Mouse (Mus musculus) frontal cortex, adult (tissue): ENCODE data around the gene Epb41l4b.

Experiments used
- ATAC-seq: cut with Nextera tagmentation; 2 replicates; pipeline ENCODE4 v1.9.2; 2017; ENCODE audit warnings: mild to moderate bottlenecking, moderate library complexity, mixed read lengths; ENCODE audit not compliant: low TSS enrichment

The Epb41l4b gene

DNA sequence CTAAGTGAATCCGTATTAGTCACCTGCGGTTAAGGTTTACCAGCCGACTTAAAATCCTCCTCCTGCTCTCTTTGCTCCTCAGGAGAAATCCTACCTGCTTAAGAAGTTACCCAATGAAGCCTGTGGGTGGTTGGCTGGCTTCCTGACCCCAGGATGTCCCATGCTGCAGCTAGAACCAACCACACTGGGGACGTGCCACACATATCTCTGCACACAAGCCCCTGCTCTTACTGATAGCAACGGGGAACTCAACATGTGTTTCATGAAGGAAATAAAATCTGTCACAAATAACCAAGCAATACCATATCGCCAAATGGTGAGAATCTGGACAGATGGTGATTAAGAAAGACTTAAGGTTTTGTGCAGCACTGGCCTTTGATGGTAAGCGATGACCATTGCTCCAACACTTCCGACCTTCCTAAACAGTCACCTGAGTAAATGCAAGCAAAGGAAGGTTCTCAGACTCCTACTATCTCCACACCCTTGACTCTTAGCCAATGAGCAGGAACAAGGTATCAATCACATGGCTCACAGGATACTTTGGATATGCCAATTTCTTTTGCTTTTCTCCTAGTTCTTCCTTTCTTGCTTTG, 131.7 kb downstream of the Epb41l4b start:
- ATAC-seq, result no peak

DNA sequence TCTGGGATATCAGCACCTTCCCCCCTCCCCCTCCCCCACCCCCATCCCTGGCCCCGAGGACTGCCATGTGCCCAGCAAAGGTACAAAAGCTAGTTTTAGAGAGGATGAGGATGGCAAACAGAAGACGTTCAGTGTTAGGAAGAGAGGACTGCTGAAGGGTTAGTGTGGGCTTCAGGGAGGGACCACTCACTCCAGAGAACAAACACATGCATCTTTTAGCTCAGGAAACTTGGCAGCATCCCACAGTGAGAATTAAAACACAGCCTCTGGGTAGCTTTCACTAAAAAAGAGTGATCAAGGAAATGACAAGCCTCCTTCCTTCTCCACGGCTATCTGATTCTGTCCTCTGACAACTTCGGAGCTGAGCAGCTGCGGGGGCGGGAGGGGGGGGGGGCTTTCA, 132.3 kb downstream of the Epb41l4b start:
- peak; percentile 27; the same call in 1 of the 2 replicates for ATAC-seq

DNA sequence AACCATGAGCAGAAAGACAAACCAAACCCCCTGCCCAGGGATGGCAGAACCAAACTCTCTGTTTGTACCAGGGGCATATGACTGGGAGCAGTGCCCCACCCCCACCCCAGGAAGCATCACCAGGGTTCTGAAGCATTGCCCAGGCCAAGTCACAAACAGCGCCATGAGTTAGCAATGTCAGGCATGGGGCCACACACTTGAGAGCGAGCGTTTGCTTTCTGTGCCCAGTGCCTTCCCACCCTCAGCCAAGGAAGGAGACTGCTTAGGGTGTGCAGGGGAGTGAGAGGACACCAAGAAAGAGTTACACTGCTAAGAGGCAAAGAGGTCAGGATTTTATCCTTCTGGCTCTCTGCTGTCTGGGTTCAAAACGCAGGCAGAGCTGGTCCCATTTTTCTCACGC, 132.8 kb downstream of the Epb41l4b start:
- ATAC-seq, result no peak

DNA sequence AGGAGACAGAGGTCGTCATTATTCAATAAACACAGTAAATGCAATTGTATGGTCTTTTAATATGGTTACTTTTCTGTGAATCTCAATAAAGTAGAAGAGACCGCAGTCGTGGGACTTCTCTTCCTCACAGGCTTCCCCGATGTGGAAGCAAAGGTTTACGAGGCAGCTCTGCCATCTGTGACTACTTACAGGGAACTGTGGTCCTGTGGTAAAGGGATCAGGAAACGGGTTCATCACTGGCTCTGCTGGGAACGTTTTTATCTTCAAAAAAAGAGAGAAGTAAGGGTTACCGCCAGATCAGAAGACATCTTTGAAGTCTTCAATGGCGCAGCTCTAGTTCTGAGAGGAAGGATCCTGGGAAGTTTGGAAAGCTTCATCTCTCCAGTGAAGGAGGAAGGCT, 135.5 kb downstream of the Epb41l4b start:
- no peak for ATAC-seq

DNA sequence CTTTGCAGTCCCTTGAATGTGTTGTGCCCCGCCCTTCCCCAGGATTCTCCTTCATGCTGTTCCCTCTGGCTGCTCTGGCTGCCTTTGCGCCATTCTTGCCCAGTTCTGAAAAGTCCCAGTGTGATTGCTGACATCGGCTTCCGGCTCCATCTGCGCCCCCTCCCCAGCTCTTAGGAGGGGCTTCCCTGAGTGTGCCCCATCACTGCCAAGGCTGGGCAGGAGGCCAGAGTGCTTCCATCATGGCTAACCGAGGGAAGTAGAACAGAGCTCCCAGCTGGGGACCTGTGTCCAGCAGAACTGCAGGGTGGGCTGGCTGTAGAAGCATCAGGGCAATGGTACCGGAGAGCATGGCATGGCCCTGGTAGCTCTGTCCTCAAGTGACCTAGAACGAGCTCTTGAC, 138.2 kb downstream of the Epb41l4b start:
- ATAC-seq, result peak; percentile 31; the same call in 1 of the 2 replicates

DNA sequence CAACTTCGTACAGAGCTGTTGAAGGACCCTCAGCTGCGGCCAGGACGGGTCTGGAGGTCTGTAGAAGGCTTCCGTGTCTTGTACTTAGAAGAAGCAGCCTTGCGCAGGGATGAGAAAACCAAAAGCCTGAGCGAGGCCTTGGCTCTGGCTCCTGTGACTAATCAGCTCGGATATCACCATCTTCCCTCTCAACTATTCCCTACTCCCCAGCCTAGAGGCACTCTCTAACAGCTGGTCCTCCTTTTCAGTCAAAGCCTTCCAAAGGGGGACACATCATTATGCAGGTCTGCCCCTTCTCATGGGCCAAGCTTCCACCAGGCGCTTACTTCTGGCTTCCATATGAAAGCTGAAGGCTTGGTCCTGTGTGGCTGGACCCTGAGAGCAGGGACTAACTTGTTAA, 139.4 kb downstream of the Epb41l4b start:
- peak; percentile 61 for ATAC-seq

DNA sequence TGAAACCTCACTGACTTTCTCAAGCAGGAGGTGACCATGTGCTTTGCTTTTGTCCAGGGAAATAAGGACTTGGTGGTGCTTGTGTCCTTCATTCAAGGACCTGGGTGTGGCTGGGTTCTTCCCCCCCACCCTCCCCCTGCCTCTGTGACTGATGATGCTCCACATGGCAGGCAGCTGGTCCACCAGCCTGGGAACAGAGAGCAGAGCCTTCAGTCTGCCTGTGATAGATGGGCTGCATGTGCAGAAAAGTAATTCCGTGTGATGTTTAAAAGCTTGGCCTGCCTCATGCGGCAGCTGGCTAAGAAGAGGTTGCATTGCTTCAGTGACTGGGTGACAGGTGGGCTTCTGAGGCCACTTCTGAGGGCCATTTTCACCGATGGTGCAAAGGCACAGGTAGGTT, 140.5 kb downstream of the Epb41l4b start:
- no peak for ATAC-seq

DNA sequence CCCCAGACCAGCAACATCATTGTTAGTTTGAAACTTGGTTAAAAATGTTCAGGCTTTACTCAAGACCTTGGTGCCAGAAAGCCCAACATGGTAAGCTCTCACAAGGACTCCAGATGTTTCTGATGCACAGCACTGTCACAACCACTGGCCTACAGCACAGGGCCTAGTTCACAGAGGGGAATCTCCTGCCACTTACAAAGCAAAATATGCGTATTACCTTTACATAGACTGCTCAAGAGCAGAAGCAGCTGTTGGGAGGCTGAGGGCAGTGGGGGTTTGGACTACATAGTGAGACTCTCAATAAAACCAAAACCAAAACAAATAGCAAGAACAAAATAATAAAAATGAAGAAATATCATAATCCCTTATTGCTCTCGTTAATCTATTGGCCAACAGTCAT, 141.8 kb downstream of the Epb41l4b start:
- ATAC-seq, result no peak

DNA sequence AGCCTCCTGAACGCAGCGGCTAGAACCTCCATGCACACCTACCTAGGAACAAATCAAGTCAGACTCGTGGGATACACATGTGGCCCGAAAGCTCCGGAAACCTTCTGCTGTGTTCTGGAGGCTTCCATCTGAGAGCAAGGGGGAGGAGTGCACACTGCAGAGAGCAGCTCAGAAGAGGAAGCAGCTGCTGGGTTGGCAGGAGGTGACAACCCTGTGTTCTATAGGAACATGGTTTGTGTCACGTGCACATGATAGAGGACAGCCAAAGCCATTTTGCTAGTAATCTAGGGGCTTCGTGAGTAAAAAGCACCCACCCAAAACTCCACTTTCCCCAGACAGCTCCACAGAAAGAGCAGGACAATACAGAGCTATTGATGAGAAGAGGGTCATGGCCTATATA, 149.9 kb downstream of the Epb41l4b start:
- peak; percentile 6; the same call in 1 of the 2 replicates for ATAC-seq

DNA sequence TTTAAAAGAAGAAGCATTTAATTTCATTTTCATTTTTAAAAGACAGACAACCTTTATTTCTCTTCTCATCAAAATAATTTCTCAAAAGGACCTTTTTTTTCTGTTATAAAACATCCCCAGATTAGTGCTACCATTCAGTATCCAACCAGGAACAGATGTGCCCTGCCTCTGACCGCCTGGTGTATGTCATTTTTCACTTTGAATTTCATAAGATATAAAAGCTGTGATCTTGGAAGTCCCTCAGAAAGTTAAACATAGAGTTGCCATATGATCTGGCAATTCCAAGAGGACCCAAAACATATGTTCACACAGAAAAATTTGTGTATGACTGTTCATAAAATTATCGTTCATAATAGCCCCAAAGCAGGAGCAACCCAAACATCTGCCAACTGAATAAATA, 151.3 kb downstream of the Epb41l4b start:
- ATAC-seq, result no peak

DNA sequence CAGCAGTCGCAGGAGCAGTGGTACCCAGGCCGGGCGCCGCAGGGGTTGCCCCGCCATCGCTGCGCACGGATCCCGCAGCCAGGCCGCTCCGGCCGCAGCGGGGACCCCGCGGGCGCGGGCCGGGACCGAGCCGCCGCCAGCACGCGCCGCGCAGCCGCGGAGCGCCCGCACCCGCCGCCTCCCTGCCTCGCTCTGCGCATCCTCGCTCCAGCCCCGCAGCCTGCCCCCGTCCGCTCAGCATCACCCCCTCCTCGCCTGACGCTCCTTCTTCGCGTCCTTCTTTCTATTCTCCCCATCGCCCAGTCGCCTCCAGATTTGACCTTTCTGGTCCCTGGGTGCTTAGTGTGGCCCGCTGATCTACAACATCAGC, 153.0 kb downstream of the Epb41l4b start, which contains the start of gene Frrs1l:
Frrs1l (minus strand) TSS at position 177 of the 370 bp plus-strand sequence.
- ATAC-seq, result peak; percentile 79

DNA sequence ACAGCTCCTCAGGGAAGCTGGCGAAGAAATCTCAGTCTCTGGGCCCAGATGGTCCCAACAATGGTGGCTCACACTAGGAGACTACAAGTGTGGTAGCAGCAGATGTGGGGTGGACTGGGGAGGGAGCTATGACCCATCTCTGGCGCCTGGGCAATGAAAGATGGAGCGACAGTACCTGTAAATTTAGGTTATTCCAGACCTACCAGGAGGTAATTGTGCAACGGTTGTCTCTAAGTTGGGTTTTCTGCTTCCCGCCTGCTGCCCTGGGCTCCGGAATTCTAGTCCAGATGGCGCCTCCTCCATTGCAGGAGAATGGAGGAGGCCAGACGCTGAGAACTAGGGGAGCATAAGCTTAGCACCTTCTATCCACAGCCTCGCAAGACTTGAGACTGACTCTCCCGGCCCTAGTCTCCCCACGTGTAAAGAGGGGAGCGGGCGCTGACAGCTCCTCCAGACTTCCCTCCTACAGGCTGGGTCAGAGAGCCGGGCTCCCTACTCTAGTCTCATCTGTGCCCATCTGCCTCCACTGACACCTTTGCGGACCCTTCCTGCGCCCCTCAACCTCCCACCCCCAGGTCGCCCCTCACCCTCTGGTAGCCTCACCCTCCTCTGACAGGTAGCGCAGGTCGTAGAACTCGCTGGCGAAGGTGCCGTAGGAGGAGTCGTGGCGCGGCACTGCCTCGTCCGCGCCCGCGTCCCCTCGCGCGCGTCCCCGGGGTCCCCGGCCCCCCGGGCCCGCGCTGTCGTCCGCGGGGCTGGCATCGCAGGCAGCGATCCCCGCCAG, 153.6 kb downstream of the Epb41l4b start:
- peak; percentile 75 for ATAC-seq

DNA sequence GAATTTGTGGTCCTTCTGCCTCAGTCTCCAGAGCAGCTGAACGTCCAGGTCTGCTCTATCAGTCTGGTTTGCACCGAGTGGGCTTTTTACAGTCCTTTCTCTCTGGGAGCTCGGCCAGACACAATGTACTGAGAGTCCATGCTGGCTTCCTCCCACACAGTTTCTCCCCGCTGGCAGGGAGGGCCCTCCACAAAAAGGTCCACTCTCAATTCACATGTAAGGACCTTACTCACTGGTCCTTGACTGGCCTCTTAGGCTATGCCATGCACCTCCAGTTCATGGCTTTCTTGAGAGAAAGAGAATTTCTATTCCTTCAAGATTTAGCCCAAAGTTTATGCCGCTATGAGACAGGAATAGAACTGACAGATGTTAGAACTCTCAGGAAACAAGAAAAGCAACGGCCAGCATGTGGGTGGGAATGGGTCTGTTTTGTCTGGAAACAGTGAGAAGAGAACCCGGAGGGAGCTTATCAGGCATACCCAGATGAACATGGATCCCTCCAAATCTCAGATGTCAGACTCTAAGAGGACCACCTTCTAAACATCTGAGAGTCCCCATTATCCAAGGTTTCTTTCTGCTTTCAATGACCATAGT, 177.6 kb downstream of the Epb41l4b start:
- ATAC-seq, result peak; percentile 71

DNA sequence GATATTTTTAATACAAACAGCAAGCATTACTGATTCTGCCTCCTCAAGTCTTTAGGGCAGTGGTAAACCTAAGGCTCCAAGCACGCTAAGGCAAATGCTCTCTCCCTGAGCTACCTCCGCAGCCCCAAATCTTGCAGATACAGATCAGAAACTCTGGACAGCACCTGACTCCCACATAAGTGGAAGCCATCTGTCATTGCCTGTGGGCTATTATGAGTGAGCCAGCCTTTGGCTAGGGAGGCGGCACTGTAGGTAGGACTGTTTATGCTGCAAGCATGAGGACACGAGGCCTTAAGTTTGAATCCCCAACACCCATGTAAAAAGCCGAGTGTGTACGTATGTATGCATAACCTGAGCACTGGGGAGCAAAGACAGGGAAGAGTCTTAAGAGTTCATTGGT, 179.6 kb downstream of the Epb41l4b start:
- ATAC-seq, result peak; percentile 75

DNA sequence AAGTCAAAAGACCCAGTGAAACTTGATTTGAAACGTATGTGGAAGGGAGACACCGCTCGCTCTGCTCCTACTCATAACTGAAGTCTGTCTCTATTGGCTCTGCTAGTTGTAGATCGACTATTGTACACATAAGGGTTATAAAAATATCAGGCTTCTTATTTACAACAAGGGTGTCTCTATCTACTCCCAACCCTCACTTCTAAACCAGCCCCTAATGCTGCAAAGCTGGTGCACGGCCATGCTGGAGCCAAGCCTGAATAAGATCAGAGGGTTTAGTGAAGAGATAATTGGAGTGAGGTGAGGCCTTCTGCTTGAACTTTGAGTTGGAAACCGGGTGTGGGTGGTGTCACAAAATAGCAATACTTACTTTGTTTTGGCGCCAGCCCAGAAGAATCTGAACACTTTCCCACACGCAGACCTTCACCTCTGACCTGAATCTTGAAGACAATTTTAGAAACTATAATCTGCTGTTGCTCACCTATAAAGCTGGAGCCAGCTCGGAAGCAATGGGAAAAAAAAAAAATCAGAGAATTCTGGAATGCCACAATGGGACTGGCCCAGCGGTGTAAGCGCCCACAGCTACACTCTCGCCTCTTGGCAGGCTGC, 181.8 kb downstream of the Epb41l4b start:
- ATAC-seq, result no peak

DNA sequence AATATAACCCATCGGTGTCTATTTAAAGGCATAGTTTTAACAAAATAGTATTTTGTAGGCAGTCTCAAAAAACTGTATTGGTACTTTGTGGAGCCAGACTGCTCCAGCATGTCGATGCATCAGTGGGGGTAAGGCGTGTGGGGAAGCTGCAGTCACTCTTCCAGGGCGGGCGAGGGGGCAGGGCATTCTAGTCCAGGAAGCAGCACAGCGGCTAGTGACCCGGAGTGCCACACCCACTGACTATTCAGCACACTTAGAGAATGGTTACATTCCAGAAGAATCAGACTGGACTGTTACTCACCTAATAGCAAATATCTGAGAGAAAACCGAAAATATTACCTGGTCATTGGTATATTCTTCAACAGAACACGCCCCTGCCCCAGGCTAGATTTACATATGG, 185.7 kb downstream of the Epb41l4b start:
- no peak for ATAC-seq

DNA sequence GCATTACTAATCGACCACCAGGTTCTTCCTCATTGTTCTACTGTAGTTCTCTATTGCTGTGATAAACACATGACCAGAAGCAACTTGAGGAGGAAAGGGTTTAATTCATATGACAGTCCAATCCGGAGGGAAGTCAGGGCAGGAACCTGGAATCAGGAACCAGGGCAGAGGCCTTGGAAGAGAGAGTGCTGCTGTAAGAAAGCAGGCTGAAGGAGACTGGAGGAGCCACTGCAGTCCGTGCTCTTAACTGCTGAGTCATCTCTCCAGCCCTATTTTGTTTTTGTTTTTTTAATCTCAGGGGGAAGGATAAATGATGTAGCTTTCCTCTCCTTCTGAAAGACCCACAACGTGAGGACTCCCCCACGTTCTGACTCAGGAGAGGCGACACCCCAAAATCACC, 190.0 kb downstream of the Epb41l4b start:
- no peak for ATAC-seq

DNA sequence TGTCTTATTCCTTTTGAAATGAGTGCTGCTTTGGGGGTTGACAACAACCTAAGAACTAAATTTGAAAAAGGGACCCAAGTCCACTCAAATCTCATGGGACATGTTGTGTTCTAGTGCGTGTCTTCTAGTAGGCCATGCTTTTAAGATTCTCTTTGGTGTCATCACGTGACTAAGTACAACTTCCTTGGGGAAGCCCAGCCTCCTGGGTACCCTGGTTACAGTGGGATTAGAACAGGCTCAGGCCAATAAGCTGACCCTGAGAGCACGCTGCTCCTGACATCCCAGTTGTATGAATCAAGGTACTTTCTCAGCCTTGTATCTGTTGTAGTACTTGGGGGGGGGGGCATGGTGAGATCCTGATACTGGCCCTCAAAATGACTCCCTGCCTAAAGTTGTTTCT, 191.5 kb downstream of the Epb41l4b start:
- ATAC-seq, result no peak

DNA sequence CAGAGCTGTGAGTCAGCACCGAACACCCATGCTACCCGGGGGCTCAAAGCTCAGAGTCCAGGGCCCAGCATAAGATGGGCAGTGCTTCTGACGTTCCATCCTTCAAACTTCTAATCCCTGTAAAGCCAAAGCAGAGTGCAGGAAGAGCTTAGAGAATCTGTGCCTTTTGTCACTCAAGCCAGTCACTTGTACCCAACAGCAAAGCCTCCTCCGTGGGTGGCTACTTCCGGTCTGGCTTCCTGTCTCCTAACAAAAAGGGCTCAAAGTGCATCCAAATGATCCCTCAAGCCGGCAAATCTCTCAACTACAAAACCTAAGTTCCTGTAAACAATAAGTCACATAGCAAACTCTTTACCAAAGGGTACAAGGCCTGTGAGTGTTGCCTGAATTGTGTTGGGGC, 193.7 kb downstream of the Epb41l4b start:
- no peak for ATAC-seq

DNA sequence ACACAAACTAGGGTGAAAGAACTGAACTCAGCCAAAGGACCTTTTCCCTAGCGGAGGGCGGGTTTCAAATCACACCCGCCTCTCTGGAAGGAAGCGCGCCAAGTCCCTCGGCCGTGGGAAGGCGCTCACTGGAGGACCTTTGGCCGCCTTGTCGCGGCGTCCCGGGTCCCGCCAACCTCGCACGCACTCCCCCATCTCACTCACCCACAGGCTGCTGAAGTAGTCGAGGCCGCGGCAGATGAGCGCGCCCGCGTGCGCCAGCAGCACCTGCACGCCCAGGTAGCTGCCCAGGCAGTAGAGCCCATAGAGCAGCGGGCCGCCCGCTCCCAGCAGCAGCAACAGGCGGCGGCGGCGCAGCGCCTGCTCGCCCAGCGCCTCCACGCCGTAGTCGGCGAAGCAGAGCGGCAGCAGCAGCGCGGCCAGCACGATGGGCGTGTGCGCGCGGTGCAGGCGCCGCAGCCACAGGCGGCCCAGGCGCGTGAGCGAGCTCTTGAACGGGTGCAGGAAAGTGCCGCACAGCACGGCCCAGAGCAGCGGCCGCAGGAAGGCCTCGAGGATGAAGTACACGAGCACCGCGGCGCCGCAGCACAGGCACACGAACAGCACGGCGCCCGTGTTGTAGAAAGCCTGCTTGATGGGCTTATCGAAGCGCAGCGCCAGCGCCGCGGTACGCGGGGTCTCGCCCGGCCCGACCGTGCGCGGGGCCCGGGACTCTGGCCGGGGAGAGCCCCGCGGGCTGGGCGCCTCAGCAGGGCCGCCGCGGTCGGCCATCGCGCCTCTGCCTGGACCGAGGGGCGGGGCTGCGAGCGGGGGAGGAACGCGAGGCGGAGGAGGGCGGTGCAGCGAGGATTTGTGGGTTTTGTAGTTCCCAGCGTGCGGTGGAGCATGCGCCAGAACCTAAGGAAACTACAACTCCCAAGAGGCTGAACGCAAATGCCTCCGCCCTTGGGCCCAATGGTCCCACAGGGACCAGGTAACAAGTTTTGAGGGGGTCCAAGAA, 196.3 kb downstream of the Epb41l4b start, which contains the start of gene Tmem245:
Tmem245 (minus strand) TSS at position 797 of the 1,000 bp plus-strand sequence.
- peak; percentile 83 for ATAC-seq

DNA sequence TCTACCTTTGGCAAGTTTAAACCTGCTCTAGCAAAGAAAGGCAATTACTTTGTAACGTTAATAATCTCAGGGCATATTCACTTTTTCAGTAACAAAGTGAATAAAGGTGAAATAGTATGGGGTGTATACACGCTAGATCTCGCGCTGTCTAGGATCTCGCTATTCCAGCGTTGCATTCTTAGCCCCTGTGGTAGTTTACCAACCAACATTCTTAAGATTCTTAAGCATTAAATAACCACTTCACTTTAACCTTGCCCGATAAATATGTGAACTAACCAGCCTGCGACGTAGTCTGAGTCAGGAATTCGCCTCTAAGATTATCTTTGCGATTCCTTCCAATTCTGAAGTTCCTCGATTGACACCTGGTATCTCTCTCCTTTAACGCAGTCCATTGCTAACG, 197.1 kb downstream of the Epb41l4b start:
- ATAC-seq, result no peak
